Mouse (Mus musculus): Measurements from ENCODE around the gene Spata31d1d. TPM values are rescaled to one million over a fixed set of nuclear protein-coding genes. Genes with fewer than 3 reads are reported as not detected.
"Not testable (repeated sequence)": the region's sequence is repeated elsewhere in the genome, so short reads cannot be mapped to it uniquely, and the experiment has no call there.

The Spata31d1d gene
- not detected in 2 replicates for total RNA-seq (2017)

GRCm38 (mm10) chr13:59731652-59732051 lies at the start of gene Spata31d1d:
Gene Spata31d1d, minus strand, starts transcription at chr13:59731752.
- ATAC-seq (replicated peaks in 1 of 2; ENCODE audit: insufficient read depth in 1 of 2, low FRiP score in 2 of 2, low TSS enrichment in 1 of 2, low read depth in 1 of 2, poor library complexity in 2 of 2, severe bottlenecking in 2 of 2), result no peak

- ATAC-seq (replicated peaks in 1 of 2; ENCODE audit: insufficient read depth in 1 of 2, low FRiP score in 2 of 2, low TSS enrichment in 1 of 2, low read depth in 1 of 2, poor library complexity in 2 of 2, severe bottlenecking in 2 of 2), result not testable (repeated sequence)
These were observed 48.3 kb upstream of the Spata31d1d start for GRCm38 (mm10) chr13:59779744-59780264.

GRCm38 (mm10) chr13:59779213-59779612 lies 47.7 kb upstream of the Spata31d1d start:
- ATAC-seq (replicated peaks in 1 of 2; ENCODE audit: insufficient read depth in 1 of 2, low FRiP score in 2 of 2, low TSS enrichment in 1 of 2, low read depth in 1 of 2, poor library complexity in 2 of 2, severe bottlenecking in 2 of 2), result peak; percentile 42 to 52; a peak in 3 of 4 replicates

GRCm38 (mm10) chr13:59775168-59775567 lies 43.6 kb upstream of the Spata31d1d start:
- ATAC-seq (replicated peaks in 1 of 2; ENCODE audit: insufficient read depth in 1 of 2, low FRiP score in 2 of 2, low TSS enrichment in 1 of 2, low read depth in 1 of 2, poor library complexity in 2 of 2, severe bottlenecking in 2 of 2), result no peak

- ATAC-seq (replicated peaks in 1 of 2; ENCODE audit: insufficient read depth in 1 of 2, low FRiP score in 2 of 2, low TSS enrichment in 1 of 2, low read depth in 1 of 2, poor library complexity in 2 of 2, severe bottlenecking in 2 of 2), result peak; percentile 48 to 57
These were observed 39.7 kb upstream of the Spata31d1d start for GRCm38 (mm10) chr13:59771257-59771656.

GRCm38 (mm10) chr13:59770847-59771246 lies 39.3 kb upstream of the Spata31d1d start:
- no peak for ATAC-seq (replicated peaks in 1 of 2; ENCODE audit: insufficient read depth in 1 of 2, low FRiP score in 2 of 2, low TSS enrichment in 1 of 2, low read depth in 1 of 2, poor library complexity in 2 of 2, severe bottlenecking in 2 of 2)

- ATAC-seq (replicated peaks in 1 of 2; ENCODE audit: insufficient read depth in 1 of 2, low FRiP score in 2 of 2, low TSS enrichment in 1 of 2, low read depth in 1 of 2, poor library complexity in 2 of 2, severe bottlenecking in 2 of 2), result peak; percentile 71 to 81
These were observed 38.6 kb upstream of the Spata31d1d start for GRCm38 (mm10) chr13:59770164-59770562.

GRCm38 (mm10) chr13:59769296-59770163 lies 38.0 kb upstream of the Spata31d1d start, which contains the start of gene Isca1:
Gene Isca1, minus strand, starts transcription at chr13:59769810.
- ATAC-seq (replicated peaks in 1 of 2; ENCODE audit: insufficient read depth in 1 of 2, low FRiP score in 2 of 2, low TSS enrichment in 1 of 2, low read depth in 1 of 2, poor library complexity in 2 of 2, severe bottlenecking in 2 of 2), result peak; percentile 85 to 89

GRCm38 (mm10) chr13:59768531-59768930 lies 37.0 kb upstream of the Spata31d1d start:
- ATAC-seq (replicated peaks in 1 of 2; ENCODE audit: insufficient read depth in 1 of 2, low FRiP score in 2 of 2, low TSS enrichment in 1 of 2, low read depth in 1 of 2, poor library complexity in 2 of 2, severe bottlenecking in 2 of 2), result no peak

- ATAC-seq (replicated peaks in 1 of 2; ENCODE audit: insufficient read depth in 1 of 2, low FRiP score in 2 of 2, low TSS enrichment in 1 of 2, low read depth in 1 of 2, poor library complexity in 2 of 2, severe bottlenecking in 2 of 2), result no peak
These were observed 35.4 kb upstream of the Spata31d1d start for GRCm38 (mm10) chr13:59766786-59767515.

GRCm38 (mm10) chr13:59762791-59763190 lies 31.2 kb upstream of the Spata31d1d start:
- ATAC-seq (replicated peaks in 1 of 2; ENCODE audit: insufficient read depth in 1 of 2, low FRiP score in 2 of 2, low TSS enrichment in 1 of 2, low read depth in 1 of 2, poor library complexity in 2 of 2, severe bottlenecking in 2 of 2), result no peak

- no peak for ATAC-seq (replicated peaks in 1 of 2; ENCODE audit: insufficient read depth in 1 of 2, low FRiP score in 2 of 2, low TSS enrichment in 1 of 2, low read depth in 1 of 2, poor library complexity in 2 of 2, severe bottlenecking in 2 of 2)
These were observed 25.4 kb upstream of the Spata31d1d start for GRCm38 (mm10) chr13:59756906-59757305.

- ATAC-seq (replicated peaks in 1 of 2; ENCODE audit: insufficient read depth in 1 of 2, low FRiP score in 2 of 2, low TSS enrichment in 1 of 2, low read depth in 1 of 2, poor library complexity in 2 of 2, severe bottlenecking in 2 of 2), result no peak
These were observed 18.8 kb upstream of the Spata31d1d start for GRCm38 (mm10) chr13:59750310-59750709.

GRCm38 (mm10) chr13:59746711-59747110 lies 15.2 kb upstream of the Spata31d1d start, which contains the start of gene 1700014D04Rik:
Gene 1700014D04Rik, minus strand, starts transcription at chr13:59746752.
- no peak for ATAC-seq (replicated peaks in 1 of 2; ENCODE audit: insufficient read depth in 1 of 2, low FRiP score in 2 of 2, low TSS enrichment in 1 of 2, low read depth in 1 of 2, poor library complexity in 2 of 2, severe bottlenecking in 2 of 2)

GRCm38 (mm10) chr13:59746164-59746563 lies 14.6 kb upstream of the Spata31d1d start:
- ATAC-seq (replicated peaks in 1 of 2; ENCODE audit: insufficient read depth in 1 of 2, low FRiP score in 2 of 2, low TSS enrichment in 1 of 2, low read depth in 1 of 2, poor library complexity in 2 of 2, severe bottlenecking in 2 of 2), result no peak

- peak in 1 of 2 experiments; percentile 23; a peak in 1 of 4 replicates for ATAC-seq (replicated peaks in 1 of 2; ENCODE audit: insufficient read depth in 1 of 2, low FRiP score in 2 of 2, low TSS enrichment in 1 of 2, low read depth in 1 of 2, poor library complexity in 2 of 2, severe bottlenecking in 2 of 2)
These were observed 13.9 kb upstream of the Spata31d1d start for GRCm38 (mm10) chr13:59745462-59745861.

GRCm38 (mm10) chr13:59741697-59742096 lies 10.1 kb upstream of the Spata31d1d start:
- peak; percentile 84 to 85 for ATAC-seq (replicated peaks in 1 of 2; ENCODE audit: insufficient read depth in 1 of 2, low FRiP score in 2 of 2, low TSS enrichment in 1 of 2, low read depth in 1 of 2, poor library complexity in 2 of 2, severe bottlenecking in 2 of 2)

GRCm38 (mm10) chr13:59741096-59741495 lies 9.5 kb upstream of the Spata31d1d start:
- ATAC-seq (replicated peaks in 1 of 2; ENCODE audit: insufficient read depth in 1 of 2, low FRiP score in 2 of 2, low TSS enrichment in 1 of 2, low read depth in 1 of 2, poor library complexity in 2 of 2, severe bottlenecking in 2 of 2), result no peak

Measured in hematopoietic stem cell, adult 5-6 weeks (primary cell).